Mouse (Mus musculus): ENCODE results near the gene Arid3c. TPM values are rescaled to one million over a fixed set of nuclear protein-coding genes. Genes with fewer than 3 reads are reported as not detected.

Arid3c gene
- total RNA-seq, 2 experiments from 2014 or later = not detected

GRCm38 (mm10) chr4:41676248-41677005 lies 54.5 kb downstream of the Arid3c start:
- DNase-seq = no peak

Other genes with a start within 250 kb of the Arid3c start
- 10 to 100 TPM in 1 of 2 experiments, 1 to 10 TPM in 1; 9.2 to 10.7 TPM for gene AI464131, start 228.1 kb downstream of the Arid3c start, total RNA-seq (2021)
- gene 1110017D15Rik, start 213.8 kb downstream of the Arid3c start, total RNA-seq (2021) = not detected
- gene Fam219a, start 161.6 kb downstream of the Arid3c start, total RNA-seq (2021) = 10 to 100 TPM; 15.3 to 15.5 TPM
- 1 to 10 TPM; 1.3 to 1.7 TPM for gene Dnaic1, start 161.4 kb downstream of the Arid3c start, total RNA-seq (2021)
- 1 to 10 TPM; 5.5 to 5.8 TPM for gene Enho, start 90.8 kb downstream of the Arid3c start, total RNA-seq (2021)
- 1 to 10 TPM; 3.9 to 4.0 TPM for gene Cntfr, start 34.1 kb downstream of the Arid3c start, total RNA-seq (2021)
- 10 to 100 TPM; 50.0 to 53.5 TPM for gene Il11ra1, start 31.2 kb downstream of the Arid3c start, total RNA-seq (2021)
- gene Rpp25l, start 17.6 kb downstream of the Arid3c start, total RNA-seq (2021) = 10 to 100 TPM; 27.8 to 28.6 TPM
- 10 to 100 TPM; 77.5 to 86.9 TPM for gene Dctn3, start 8.0 kb downstream of the Arid3c start, total RNA-seq (2021)
- 10 to 100 TPM; 53.4 to 58.8 TPM for gene Galt, start 24.1 kb upstream of the Arid3c start, total RNA-seq (2021)
- gene Sigmar1, start 25.0 kb upstream of the Arid3c start, total RNA-seq (2021) = 10 to 100 TPM; 26.8 to 28.9 TPM
- 10 to 100 TPM; 24.7 to 34.9 TPM for gene Ccl27a, start 43.1 kb upstream of the Arid3c start, total RNA-seq (2021)
- gene Gm21541, start 172.5 kb upstream of the Arid3c start, total RNA-seq (2021) = not detected
- under 1 TPM; 0.70 to 0.83 TPM for gene Gm20878, start 210.4 kb upstream of the Arid3c start, total RNA-seq (2021)
- gene Fam205a4, start 234.9 kb upstream of the Arid3c start, total RNA-seq (2021) = under 1 TPM in 1 of 2 experiments, not detected in 1; 0.09 TPM

Data from heart, postnatal 4 days (tissue).